Mouse (Mus musculus) induced T-regulatory cell, adult 2 months (primary cell): ENCODE measurements at regions not wholly inside any gene's neighbourhood (a gene's known extent, or its start where the extent isn't known, plus 50 kb on each side); places are given as distances from the start of the nearest gene placed in this dataset.

Experiments
- DNase-seq: peaks from one replicate; pipeline ENCODE4 v3.0.0-alpha.2; 2012; ENCODE audit warnings: low read depth

DNA sequence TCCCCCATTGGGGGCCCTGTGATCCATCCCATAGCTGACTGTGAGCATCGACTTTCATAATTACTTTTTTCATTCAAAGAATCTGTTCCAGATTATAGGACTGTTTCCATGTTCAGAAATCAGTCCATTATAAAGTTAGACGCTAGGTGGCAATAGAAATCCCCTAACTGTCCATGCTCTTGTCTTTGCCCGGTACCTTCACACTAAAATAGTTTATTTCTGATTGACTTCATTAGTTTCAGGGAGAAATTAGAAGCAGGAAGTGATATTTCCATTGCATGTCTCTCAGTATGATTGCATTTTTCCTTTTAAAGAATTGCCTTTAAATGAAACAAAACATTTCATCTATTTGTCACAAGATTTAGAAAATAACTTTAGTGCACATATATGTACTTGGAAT lies 131.7 kb downstream of the Fbxo8 start:
- DNase-seq: peak; percentile 2

DNA sequence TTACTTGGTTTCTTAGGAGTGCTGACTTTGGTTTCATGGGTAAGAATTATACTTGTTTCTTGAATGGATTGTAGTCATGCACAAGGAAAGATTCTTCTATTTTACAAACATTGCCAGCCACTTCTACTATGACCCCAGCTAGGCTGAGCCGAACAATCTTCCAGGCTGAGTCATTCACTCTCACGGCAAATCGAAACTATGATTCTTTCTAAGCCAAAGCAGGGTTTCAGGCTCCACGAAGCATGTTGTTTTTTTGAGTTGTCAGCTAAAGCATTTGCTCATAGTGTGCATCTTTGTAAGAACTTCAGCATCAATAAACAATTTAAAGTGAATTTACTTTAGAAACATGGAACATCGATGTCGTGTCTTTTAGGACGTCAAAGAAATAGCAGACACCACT lies 133.5 kb downstream of the Fbxo8 start:
- DNase-seq: no peak

DNA sequence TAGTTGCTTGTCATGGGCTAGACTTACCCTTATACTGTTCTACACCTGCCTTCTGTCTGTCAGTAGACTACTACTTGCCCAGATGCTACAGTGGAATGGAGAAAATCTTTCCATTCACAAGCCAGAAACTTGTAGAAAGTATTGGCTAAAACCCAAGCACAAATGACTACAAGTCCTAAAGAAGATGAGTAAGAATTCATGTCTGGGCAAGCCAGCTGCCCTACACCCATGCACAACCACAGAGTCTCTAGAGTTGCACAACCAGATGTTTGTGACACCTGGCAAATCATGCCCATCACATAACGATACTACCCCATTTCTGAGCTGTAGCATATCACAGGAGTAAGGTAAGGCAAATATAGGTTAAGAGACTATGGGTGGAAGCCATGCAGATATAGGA lies 144.5 kb downstream of the Fbxo8 start:
- no peak for DNase-seq

DNA sequence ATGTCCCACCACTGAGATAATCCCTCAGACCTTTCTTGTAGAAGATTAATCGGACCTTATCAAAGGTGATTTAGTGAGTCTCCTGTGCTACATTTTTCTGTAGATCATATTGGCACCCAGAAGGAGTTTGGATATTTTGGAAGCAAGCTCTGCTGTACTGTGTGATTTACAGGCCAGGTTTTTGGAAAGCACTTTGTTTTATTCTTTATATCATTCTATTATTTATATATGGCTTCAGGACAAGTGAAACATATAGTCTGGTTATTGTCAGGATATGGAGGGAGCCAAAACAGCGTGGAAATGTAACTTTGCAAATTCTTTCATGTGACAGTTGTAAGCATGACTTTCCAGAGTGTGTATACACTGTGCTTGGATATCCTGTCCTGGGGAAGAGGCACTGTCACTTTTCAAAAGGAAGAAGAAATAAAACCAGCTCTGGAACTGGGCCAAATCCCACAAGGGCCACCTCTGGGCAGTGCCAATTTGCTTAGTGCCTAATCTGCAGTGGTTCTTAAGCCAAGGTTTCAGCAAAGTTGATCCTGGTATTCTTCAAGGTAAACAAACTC lies 149.8 kb downstream of the Fbxo8 start:
- DNase-seq: no peak

DNA sequence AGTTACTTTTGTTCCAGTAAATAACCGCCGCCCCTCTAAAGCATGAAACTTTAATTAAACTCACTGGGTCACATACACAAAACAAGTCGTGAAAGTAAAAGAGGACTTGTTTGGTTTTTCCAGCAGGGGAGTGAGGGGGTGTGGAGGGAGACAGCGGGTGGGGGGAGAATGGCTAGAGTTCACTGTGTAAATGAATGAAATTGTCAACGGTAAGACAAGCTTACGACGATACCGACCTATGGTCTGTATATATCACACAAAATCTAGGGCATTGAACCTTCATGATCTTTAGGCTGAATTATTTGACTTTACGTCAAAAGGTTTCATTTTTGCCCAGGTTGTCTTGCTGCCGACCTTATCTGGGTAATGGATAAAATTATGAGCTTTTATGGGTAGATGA lies 155.5 kb downstream of the Fbxo8 start:
- no peak for DNase-seq

DNA sequence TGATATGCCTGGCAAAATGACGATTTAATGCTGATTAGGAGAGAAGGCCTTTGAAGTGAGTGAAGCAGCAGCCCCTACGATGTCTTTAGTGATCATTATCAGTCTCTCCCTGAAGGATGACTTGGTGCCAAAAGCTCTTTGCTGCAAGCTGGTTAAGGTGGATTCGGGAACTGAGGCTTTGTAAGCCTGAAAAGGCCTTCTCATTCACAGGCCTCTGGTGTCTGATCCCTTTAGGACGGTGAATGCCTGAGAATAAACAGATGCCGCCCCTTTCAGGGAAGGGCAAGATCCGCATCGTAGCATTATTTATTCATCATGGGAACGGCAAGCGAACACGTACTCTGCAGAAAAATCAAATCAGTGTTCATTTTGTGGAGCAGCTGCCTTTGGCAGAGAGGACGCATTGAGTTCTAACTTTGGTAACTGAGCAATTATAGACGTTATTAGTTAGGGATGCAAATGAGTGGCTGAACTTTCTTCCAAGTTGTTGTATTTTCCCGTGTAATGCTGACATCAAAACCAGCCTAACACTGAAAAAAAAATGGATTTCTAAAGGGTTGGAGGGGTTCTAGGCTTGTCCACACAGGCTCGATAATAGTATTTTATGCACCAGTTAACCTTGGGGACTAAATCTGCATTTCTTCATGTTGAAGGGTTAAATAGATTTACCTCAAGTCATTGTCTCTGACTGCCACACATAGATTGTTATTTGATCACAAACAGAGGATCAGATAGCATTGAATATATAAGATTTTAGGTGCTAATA lies 156.2 kb downstream of the Fbxo8 start:
- DNase-seq: no peak

DNA sequence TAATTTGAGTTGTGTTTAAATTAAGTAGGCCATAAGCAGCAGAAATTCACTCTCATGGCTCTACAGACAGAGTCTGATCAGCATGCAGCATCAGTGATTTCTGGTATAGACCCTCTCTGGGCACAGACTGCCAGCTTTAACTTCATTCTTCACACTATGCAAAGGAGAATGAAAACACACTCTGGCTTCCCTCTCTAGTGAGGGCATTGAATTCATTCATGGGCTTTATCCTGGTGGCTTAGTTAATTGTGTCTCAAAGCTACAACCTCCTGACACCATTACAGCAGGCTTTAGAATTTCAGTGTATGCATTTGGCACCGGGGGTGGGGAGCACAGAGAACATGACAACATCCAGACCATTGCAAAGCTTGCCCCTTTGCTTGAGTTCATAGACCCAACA lies 169.1 kb downstream of the Fbxo8 start:
- no peak for DNase-seq

DNA sequence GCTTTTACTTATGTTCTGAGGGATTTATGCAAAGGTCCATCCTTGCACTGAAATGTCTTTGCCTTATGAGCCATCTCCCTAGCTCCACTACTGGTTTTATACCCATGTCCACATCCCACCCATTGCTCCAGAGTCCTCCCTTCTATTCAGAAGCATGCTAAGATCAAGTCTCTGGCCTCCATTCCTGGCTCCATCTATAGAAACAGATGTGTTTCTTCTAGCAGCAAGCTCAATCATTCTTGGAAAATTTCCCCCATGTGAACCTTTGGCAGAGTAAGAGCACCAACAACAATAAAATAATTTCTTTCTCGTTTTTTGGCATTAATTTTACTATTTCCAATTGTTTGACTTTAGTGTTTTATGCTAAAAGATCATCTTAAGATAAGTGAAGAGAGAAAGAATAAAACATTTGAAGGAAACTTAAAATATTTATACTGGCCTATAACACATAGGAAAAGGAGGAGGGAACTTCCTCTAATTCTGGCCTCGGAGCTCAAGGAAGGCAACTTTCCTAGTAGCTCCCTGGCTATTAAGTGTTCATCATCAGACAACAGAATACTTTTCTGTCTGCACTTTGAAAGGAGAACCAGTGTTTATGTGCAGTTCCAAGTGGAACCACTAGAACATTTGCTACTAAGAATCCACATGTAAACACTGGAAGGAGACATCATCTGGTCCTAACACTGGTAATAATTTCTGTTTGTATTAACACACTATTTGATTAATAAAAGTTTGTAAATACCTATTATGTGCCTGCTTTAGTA lies 171.8 kb downstream of the Fbxo8 start:
- no peak for DNase-seq

DNA sequence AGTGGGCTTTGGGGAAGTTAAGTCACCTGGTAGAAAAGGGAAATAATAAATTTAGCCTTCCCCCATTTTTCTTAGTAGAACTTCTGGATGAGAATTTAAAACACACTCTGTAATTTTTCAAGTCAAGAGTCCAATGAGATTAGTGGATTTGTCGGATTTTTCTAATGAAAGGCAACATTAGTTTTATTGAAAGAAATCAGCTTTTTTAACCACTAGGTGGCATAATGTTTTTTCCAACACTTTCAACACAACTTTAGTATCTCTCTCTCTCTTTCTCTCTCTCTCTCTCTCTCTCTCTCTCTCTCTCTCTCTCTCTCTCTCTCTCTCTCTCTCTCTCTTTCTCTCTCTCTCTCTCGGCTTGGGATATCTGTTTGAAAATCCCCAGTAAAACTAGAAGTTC lies 173.7 kb downstream of the Fbxo8 start:
- DNase-seq: no peak

DNA sequence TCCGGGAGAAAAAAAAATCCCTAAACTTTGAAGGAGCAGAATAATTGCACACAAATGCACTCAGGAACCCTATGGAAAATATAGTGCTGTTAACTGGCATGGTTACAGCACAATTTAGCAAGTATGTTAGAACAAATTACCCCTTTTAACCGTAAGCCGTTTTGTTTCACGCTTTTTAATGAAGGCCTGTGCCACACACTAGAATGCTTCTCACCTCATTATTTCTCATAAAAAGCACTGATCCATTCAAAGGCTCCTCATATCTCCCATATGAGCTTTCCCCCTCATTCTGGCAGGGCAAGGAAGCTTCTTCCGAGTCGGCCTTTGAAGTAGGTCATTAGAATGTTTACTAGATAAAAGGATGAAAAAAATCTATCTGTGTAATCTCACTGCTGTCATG lies 182.4 kb downstream of the Fbxo8 start:
- DNase-seq: no peak

DNA sequence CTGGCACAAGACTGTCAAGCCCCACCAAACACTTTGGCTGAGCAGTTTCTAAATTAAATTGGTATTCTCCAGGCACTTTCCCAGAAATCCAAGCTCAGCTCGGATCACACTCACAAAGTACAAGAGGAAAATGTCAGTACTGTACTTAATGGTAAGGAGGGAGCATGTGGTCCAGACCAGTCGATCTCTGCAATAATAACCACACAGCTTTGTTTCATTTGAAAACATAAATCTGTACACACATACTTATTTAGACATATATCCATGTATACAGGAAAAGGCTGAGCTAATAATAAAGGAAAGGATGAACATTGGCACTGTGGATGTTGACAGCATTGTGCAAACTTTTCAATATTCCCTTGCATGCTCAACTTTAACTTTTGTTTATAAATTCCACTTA lies 184.1 kb downstream of the Fbxo8 start:
- no peak for DNase-seq

DNA sequence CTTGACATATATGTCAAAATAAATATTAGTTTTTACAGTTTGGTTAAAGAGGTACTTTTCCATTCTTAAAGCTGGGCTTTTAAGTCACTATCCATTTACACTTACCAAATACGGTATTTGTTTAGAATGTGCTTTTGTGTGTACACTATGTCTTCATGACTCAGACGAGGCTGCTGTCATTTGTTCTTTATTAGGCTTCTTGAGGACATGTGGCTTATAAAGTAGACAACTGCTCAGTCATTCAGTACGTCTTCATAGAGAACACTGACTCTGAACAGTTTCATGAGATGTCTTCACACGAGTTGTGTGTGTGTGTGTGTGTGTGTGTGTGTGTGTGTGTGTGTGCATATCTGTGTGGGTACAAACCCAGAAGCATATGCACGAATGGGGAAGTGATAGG lies 216.1 kb downstream of the Fbxo8 start:
- DNase-seq: no peak

DNA sequence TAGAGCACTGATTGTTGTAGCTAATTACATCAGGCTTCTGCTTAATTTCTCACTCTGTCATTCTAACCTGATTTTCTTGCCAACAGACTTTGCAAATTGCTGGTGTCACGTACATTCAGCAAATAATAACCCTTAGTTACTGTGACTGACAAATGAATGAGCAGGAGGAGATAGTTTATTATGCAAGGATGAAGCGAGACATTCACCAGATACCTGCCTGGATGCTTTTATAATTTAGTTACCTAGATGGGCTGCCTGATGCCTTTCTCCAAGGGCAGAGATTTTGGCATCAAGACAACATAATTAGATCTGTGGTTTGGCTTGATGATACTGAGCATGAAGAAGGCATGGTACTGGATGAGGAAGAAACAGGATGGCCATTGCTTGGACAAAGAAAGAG lies 233.6 kb downstream of the Fbxo8 start:
- no peak for DNase-seq

DNA sequence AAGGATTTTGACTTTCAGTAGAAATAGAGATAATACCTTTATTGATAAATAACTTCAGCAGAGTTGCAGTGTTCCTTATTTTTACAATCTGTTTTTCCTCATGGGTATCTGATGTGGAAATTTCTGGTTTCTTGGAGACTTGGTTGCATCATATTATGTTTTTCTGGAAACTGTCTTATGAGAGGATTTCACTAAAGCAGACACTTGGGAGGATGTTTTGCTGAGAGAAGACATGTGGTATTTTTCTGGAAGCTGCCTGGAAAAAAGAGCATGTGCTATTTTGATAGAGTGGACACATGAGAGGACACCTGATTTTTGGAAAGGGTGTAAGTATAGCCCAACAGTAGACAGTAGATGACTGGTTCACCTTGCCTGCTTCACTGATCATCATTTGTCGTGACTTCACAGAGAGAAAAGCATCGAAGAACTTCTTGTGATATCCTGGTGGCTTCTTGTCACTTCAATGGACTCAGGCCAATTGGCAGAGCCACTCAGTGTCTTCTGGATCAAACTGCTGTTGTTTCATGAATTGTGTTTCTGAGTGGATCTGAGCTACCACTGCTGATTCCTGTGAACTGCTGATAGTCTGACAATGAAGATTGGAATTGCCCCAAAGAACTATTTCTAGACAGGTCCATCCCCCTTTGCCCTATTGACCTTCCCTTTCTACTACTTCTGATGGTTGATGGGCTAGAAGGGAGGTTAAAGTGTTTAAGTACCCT lies 238.8 kb downstream of the Fbxo8 start:
- DNase-seq: no peak

DNA sequence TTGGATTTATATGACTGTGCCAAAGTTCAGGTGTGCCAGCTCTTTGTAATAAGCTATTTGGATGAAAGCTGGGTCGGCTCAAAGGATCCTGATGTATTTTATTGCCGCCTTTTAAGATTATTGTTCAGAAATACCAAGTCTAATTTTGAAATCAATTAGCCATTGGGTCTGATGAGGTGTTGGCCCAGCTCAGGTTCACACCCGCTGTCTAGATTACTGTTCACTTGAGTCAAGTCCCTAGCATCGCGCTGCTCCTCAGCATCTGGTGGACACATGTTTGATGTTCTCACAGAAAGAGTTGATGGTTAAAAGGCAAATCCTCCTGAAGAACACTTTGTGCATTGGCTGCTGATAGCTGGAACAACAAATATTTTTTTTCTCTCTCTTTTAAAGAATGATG lies 281.8 kb downstream of the Fbxo8 start:
- no peak for DNase-seq

DNA sequence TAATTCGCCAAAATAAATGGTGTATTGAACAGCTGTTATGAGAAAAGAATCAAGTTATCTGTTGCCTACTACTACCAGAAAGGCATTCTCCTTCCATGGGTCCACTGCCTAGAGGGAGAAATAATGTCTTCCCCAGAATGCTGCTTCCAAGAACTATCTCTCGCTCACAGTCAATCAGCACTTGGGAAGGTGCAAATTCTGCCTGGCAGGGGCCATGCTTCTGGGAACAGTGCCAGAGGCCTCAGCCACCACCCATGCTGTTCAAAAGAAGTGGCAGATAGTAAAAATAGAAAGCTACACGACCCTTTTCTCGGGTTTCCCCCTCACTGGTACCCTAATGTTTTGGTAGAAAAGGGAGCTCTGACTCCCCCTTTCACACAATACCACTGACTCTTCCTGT lies 282.2 kb downstream of the Fbxo8 start:
- no peak for DNase-seq

DNA sequence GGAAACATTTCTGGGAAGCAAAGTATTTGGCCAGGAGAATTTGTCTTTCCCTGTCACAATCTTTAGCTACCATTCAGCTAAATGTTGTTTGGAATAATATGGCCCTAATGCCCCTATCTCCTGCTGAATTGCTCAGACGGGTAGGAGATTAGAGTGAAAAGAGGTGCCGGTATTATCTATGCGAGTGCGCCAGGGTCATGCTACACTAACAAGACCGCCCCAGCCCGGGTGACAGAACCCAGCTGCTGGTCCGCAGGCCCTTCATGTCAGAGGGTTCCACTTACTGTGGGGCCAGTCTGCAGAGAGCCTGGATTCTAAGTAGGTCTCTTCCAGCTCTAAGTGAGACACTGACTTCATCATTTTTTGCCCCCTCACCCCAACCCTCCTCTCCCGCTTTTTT lies 332.6 kb downstream of the Fbxo8 start:
- DNase-seq: no peak

DNA sequence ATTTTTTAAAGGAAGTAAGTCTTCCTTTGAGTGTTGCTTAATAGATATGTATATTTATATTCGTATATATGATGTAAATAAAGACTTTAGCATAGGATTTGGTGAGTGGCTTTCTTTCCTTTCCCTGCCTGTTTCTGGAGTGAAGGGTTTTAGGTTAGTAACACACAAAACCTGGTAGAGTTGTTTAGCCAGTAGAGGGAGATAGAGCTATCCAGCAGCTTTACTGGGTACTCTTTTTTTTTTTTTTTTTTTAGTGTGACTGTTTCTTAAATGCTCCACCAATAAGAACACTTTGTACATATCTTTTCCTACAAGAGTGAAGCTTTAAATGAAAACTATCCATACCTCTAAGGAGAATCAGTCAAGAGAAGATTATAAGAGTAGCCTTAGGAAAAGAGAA lies 333.3 kb downstream of the Fbxo8 start:
- DNase-seq: no peak

DNA sequence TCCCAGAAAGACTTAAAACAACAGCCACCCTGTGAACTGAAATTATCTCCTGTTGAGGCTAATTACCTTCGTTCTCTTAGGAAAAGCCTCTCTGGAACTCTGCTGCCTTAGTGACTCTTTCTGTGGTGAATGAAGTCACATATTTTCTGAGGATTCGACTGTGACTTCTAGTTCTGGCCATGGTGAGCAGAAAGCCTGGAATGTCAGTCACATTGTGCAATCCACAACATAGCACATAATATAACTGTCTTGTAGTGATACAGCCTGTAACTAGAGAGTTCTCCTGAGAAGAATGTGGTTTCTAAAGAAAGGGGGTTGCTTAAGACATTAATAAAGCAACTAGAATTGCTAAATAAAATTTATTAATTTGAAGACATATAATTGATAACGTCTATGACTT lies 342.7 kb downstream of the Fbxo8 start:
- no peak for DNase-seq

DNA sequence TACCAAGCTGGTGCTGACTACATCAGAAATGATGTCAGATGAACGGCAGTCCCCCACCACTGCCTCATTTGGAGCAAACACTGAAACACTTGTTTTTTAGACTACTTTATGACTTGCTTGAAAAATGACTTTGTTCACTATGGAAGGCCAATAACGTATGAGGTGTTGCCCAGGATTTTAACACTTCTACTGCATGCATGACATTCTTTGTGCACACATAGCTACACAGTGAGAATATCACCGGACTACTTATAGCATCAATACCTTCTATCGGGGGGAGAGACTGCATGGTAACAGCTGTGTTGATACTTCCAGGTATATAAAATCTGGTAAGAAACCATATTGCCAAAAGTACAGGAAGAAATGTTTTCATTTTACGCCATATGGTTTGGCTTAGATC lies 364.5 kb downstream of the Fbxo8 start:
- DNase-seq: no peak

DNA sequence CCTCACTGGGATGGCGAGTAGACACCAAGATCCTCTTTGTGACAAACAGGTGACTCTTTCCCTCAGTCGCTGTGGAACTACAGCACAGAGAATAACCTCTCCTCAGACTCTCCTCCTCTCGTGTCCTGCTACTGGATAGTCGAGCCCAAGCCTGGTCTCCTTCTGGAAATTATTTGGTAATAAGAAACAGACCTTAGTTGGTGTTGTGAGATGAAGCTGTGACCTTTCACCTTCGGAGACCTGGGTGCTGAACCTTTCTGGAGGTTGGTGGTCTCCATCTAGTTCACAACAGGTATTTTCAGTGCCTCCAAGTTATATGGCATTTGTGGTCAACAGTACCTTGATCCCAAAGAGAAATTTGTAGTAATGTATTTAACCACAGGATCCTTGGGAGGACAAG lies 365.1 kb downstream of the Fbxo8 start:
- DNase-seq: no peak

DNA sequence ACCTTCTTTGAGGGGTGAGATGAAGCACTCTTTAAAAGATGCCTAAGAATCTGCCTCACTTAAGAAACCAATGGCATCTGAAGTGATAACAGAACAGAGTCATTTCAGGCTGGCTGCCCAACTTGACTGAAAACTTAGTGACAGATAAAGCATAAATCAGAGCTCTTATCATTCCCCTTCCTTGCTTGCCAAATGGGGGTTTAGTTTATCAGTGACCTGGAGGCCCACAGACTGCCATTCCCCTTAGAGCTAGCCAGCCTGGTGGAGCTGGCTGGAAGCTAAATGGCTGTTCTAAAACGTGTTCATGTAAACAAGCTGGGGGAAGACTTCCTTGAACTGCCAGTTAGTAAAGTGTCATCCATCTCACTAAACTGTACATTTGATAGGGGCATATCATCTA lies 373.8 kb downstream of the Fbxo8 start:
- DNase-seq: no peak

DNA sequence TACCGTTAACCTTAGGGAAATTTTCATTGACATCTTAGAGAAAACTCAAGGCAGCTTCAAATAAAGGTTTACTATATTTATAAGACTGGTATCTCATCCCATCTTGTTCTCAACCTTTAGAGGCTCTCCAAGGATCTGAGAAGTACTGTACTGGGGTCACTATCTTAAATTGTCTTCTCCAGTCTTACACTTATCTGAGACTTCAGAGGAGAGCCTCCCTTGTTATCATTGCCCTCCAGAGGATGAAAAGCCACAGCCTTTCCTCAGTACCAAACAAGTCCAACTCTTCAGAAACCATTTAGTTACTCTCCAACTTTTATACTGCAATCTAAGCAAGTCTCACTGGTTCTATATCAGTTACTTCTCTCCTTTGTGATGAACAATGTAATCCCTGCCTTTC lies 376.3 kb downstream of the Fbxo8 start:
- no peak for DNase-seq
